Mouse (Mus musculus) cortical plate, adult 2 months (tissue): ENCODE measurements around the gene Dgkg.

ENCODE experiments used
- CTCF ChIP-seq: fragments of 200-500 bp; IDR thresholded peaks from 2 replicates; pipeline ENCODE4 v1.5.1; 2011; ENCODE audit warnings: mild to moderate bottlenecking, control low read depth, low read length; ENCODE audit not compliant: insufficient read depth; ENCODE audit errors: extremely low read depth
- POLR2A ChIP-seq: fragments of 200-500 bp; IDR thresholded peaks from 2 replicates; pipeline ENCODE4 v1.6.1; 2011; ENCODE audit warnings: mild to moderate bottlenecking, low read length, control low read depth; ENCODE audit not compliant: insufficient read depth; ENCODE audit errors: extremely low read depth

DNA sequence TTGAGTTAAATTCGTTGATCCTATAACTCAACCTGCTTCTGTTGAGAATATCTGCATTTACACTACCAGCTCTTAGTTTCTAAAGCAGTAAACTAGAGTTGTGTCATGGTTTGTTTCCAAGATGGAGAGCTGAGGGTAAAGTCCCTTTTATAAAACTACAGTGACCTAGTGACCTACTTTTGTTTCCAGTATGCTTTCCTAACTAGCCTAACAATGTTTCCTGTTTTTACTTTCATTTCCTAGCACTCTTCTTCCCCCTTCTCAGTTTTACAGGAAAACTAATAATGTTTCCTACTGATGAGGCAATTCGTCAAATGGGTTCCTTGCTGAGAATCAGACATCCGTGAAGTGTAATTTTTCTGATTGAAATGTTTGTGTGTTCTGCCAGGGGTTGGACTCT is 26.6 kb upstream of the Dgkg start:
- TF ChIP-seq CTCF, result no peak
- no peak for TF ChIP-seq POLR2A
